Mouse (Mus musculus): ENCODE data around the gene Camk2n2. TPM values are rescaled to one million over a fixed set of nuclear protein-coding genes. Genes with fewer than 3 reads are reported as not detected.
A peak's percentile ranks its signal among the peaks of the same experiment; 100 is the strongest.

Gene Camk2n2
- polyA plus RNA-seq, 1 experiment from 2014 or later = 1.9 TPM

- peak overlapping the region; percentile 49 for H3K4me3 ChIP-seq (ENCODE audit: low read length)
- H3K27ac ChIP-seq (ENCODE audit: low read depth, low read length) = no peak overlapping the region
- WGBS = under 1% methylated on average over 9 of the region's 9 CpGs
- H3K27me3 ChIP-seq (ENCODE audit: control insufficient read depth, insufficient read depth, low read length) = peaks cover 29% of the 10 kb centered on the region
- peak overlapping the region; percentile 81 for H3K4me2 ChIP-seq (replicated peaks; ENCODE audit: low read depth, low read length)
- no peaks in the 10 kb centered on the region for H3K36me3 ChIP-seq (ENCODE audit: control insufficient read depth, insufficient read depth, low read length)
- no peaks in the 10 kb centered on the region for H3K9me3 ChIP-seq (ENCODE audit: control insufficient read depth, low read length)
- 0 out of 2 replicates have a peak, but pooled peaks have one; percentile 2 for ATAC-seq (ENCODE audit: low FRiP score, low TSS enrichment)
- H3K4me1 ChIP-seq (ENCODE audit: control insufficient read depth, insufficient read depth, low read length) = peaks cover 15% of the 10 kb centered on the region
- no peak overlapping the region for H3K9ac ChIP-seq (ENCODE audit: low read depth, low read length)
Measured at GRCm38 (mm10) chr16:20620399-20620735, 720 bp downstream of the Camk2n2 start.

- no peak overlapping the region for H3K27ac ChIP-seq (ENCODE audit: low read depth, low read length)
- WGBS = 3% methylated on average over 73 of the region's 83 CpGs
- peak overlapping the region; percentile 49 for H3K4me3 ChIP-seq (ENCODE audit: low read length)
- H3K9me3 ChIP-seq (ENCODE audit: control insufficient read depth, low read length) = no peaks in the 10 kb centered on the region
- peak overlapping the region; percentile 81 for H3K4me2 ChIP-seq (replicated peaks; ENCODE audit: low read depth, low read length)
- ATAC-seq (ENCODE audit: low FRiP score, low TSS enrichment) = peak; percentile 51
- H3K9ac ChIP-seq (ENCODE audit: low read depth, low read length) = peak overlapping the region; percentile 34; the same call in 1 of the 2 replicates
- H3K4me1 ChIP-seq (ENCODE audit: control insufficient read depth, insufficient read depth, low read length) = peaks cover 15% of the 10 kb centered on the region
- H3K36me3 ChIP-seq (ENCODE audit: control insufficient read depth, insufficient read depth, low read length) = no peaks in the 10 kb centered on the region
- peaks cover 29% of the 10 kb centered on the region for H3K27me3 ChIP-seq (ENCODE audit: control insufficient read depth, insufficient read depth, low read length)
Measured at GRCm38 (mm10) chr16:20619541-20620398, 1.3 kb downstream of the Camk2n2 start.

GRCm38 (mm10) chr16:20611357-20612227, 9.5 kb downstream of the Camk2n2 start, which contains the start of the genes Eef1akmt4, Gm49333 and Alg3:
Gene Eef1akmt4 (plus strand): TSS chr16:20611593.
Gene Gm49333 (plus strand): TSS chr16:20611610.
Gene Alg3 (minus strand): TSS chr16:20611735.
- Histone ChIP-seq H3K27ac (ENCODE audit: low read depth, low read length) (peak within 1 kb of the TSS; percentile 78), H3K4me3 (ENCODE audit: low read length) (peak within 1 kb of the TSS; percentile 71), H3K4me2 (replicated peaks; ENCODE audit: low read depth, low read length) (peak within 1 kb of the TSS; percentile 76), H3K4me1 (ENCODE audit: control insufficient read depth, insufficient read depth, low read length) (peaks cover 5% of the 10 kb centered on the region; the same call in 1 of the 2 replicates), H3K27me3 (ENCODE audit: control insufficient read depth, insufficient read depth, low read length) (no peaks in the 10 kb centered on the region), H3K9me3 (ENCODE audit: control insufficient read depth, low read length) (no peaks in the 10 kb centered on the region), H3K36me3 (ENCODE audit: control insufficient read depth, insufficient read depth, low read length) (peaks cover 12% of the 10 kb centered on the region; the same call in 1 of the 2 replicates), H3K9ac (ENCODE audit: low read depth, low read length) (peak within 1 kb of the TSS; percentile 84)
- ATAC-seq (ENCODE audit: low FRiP score, low TSS enrichment) = peak; percentile 97
- 2% methylated on average over 41 of the region's 41 CpGs for WGBS

- H3K9me3 ChIP-seq (ENCODE audit: control insufficient read depth, low read length) = no peaks in the 10 kb centered on the region
- peaks cover 5% of the 10 kb centered on the region; the same call in 1 of the 2 replicates for H3K4me1 ChIP-seq (ENCODE audit: control insufficient read depth, insufficient read depth, low read length)
- WGBS = under 1% methylated on average over 28 of the region's 28 CpGs
- peak overlapping the region; percentile 76 for H3K4me2 ChIP-seq (replicated peaks; ENCODE audit: low read depth, low read length)
- peak overlapping the region; percentile 84 for H3K9ac ChIP-seq (ENCODE audit: low read depth, low read length)
- H3K4me3 ChIP-seq (ENCODE audit: low read length) = peak overlapping the region; percentile 71
- no peaks in the 10 kb centered on the region for H3K27me3 ChIP-seq (ENCODE audit: control insufficient read depth, insufficient read depth, low read length)
- peak; percentile 63 for ATAC-seq (ENCODE audit: low FRiP score, low TSS enrichment)
- H3K36me3 ChIP-seq (ENCODE audit: control insufficient read depth, insufficient read depth, low read length) = peaks cover 21% of the 10 kb centered on the region; the same call in 1 of the 2 replicates
- peak overlapping the region; percentile 78 for H3K27ac ChIP-seq (ENCODE audit: low read depth, low read length)
Measured at GRCm38 (mm10) chr16:20610501-20611356, 10.4 kb downstream of the Camk2n2 start.

- Histone ChIP-seq H3K36me3 (ENCODE audit: control insufficient read depth, insufficient read depth, low read length) (peaks cover 40% of the 10 kb centered on the region; the same call in 1 of the 2 replicates), H3K4me1 (ENCODE audit: control insufficient read depth, insufficient read depth, low read length) (no peaks in the 10 kb centered on the region), H3K4me3 (ENCODE audit: low read length) (no peak overlapping the region), H3K27ac (ENCODE audit: low read depth, low read length) (no peak overlapping the region), H3K9ac (ENCODE audit: low read depth, low read length) (no peak overlapping the region), H3K9me3 (ENCODE audit: control insufficient read depth, low read length) (no peaks in the 10 kb centered on the region), H3K4me2 (replicated peaks; ENCODE audit: low read depth, low read length) (no peak overlapping the region), H3K27me3 (ENCODE audit: control insufficient read depth, insufficient read depth, low read length) (no peaks in the 10 kb centered on the region)
- no peak for ATAC-seq (ENCODE audit: low FRiP score, low TSS enrichment)
- 84% methylated on average over 9 of the region's 9 CpGs for WGBS
Measured at GRCm38 (mm10) chr16:20604705-20605104, 16.4 kb downstream of the Camk2n2 start.

- Histone ChIP-seq H3K27me3 (ENCODE audit: control insufficient read depth, insufficient read depth, low read length) (no peaks in the 10 kb centered on the region), H3K9ac (ENCODE audit: low read depth, low read length) (no peak overlapping the region), H3K27ac (ENCODE audit: low read depth, low read length) (no peak overlapping the region), H3K9me3 (ENCODE audit: control insufficient read depth, low read length) (no peaks in the 10 kb centered on the region), H3K4me2 (replicated peaks; ENCODE audit: low read depth, low read length) (no peak overlapping the region), H3K4me3 (ENCODE audit: low read length) (no peak overlapping the region), H3K4me1 (ENCODE audit: control insufficient read depth, insufficient read depth, low read length) (no peaks in the 10 kb centered on the region), H3K36me3 (ENCODE audit: control insufficient read depth, insufficient read depth, low read length) (peaks cover 17% of the 10 kb centered on the region; the same call in 1 of the 2 replicates)
- no peak for ATAC-seq (ENCODE audit: low FRiP score, low TSS enrichment)
- 82% methylated on average over 5 of the region's 5 CpGs for WGBS
Measured at GRCm38 (mm10) chr16:20600511-20600910, 20.6 kb downstream of the Camk2n2 start.

- H3K9me3 ChIP-seq (ENCODE audit: control insufficient read depth, low read length) = no peaks in the 10 kb centered on the region
- no peak overlapping the region for H3K27ac ChIP-seq (ENCODE audit: low read depth, low read length)
- 50% methylated on average over 7 of the region's 7 CpGs for WGBS
- no peak overlapping the region for H3K4me2 ChIP-seq (replicated peaks; ENCODE audit: low read depth, low read length)
- H3K9ac ChIP-seq (ENCODE audit: low read depth, low read length) = no peak overlapping the region
- no peaks in the 10 kb centered on the region for H3K36me3 ChIP-seq (ENCODE audit: control insufficient read depth, insufficient read depth, low read length)
- H3K4me1 ChIP-seq (ENCODE audit: control insufficient read depth, insufficient read depth, low read length) = no peaks in the 10 kb centered on the region
- ATAC-seq (ENCODE audit: low FRiP score, low TSS enrichment) = no peak
- peaks cover 21% of the 10 kb centered on the region for H3K27me3 ChIP-seq (ENCODE audit: control insufficient read depth, insufficient read depth, low read length)
- H3K4me3 ChIP-seq (ENCODE audit: low read length) = no peak overlapping the region
Measured at GRCm38 (mm10) chr16:20596687-20597441, 24.2 kb downstream of the Camk2n2 start.
